Mouse (Mus musculus) embryonic fibroblast, embryonic 13.5 days (primary cell): ENCODE results near the gene Dvl2. TPM values are rescaled to one million over a fixed set of nuclear protein-coding genes. Genes with fewer than 3 reads are reported as not detected.

Experiments
- H3K27ac ChIP-seq: 2 replicates; pipeline ENCODE4 v1.5.1; 2012; ENCODE audit warnings: low read length, control low read depth, inconsistent platforms; ENCODE audit not compliant: insufficient read depth
- H3K4me1 ChIP-seq: 2 replicates; pipeline ENCODE4 v1.6.1; 2011; ENCODE audit warnings: low read length; ENCODE audit not compliant: control insufficient read depth, insufficient read depth
- H3K4me3 ChIP-seq: 2 replicates; pipeline ENCODE4 v1.5.1; 2011; ENCODE audit warnings: mild to moderate bottlenecking, control low read depth, low read length; ENCODE audit not compliant: insufficient read depth
- CTCF ChIP-seq: IDR thresholded peaks from 2 replicates; pipeline ENCODE4 v1.5.1; 2011; ENCODE audit warnings: mild to moderate bottlenecking, control low read depth, low read length, moderate library complexity, borderline replicate concordance; ENCODE audit not compliant: insufficient read depth
- POLR2A ChIP-seq: IDR thresholded peaks from 2 replicates; pipeline ENCODE4 v1.6.1; 2011; ENCODE audit warnings: low read depth, mild to moderate bottlenecking, control low read depth, low read length, moderate library complexity
- polyA plus RNA-seq: library from polyadenylated mRNA; stranded (reverse); fragments of >200 nt; gene quantifications from 2 replicates; pipeline ENCODE4 v1.2.4, GENCODE M21; 2011; ENCODE audit warnings: low read depth; ENCODE audit not compliant: missing spikeins, insufficient read length

The Dvl2 gene
- polyA plus RNA-seq, 1 experiment, result 32.1 TPM

DNA sequence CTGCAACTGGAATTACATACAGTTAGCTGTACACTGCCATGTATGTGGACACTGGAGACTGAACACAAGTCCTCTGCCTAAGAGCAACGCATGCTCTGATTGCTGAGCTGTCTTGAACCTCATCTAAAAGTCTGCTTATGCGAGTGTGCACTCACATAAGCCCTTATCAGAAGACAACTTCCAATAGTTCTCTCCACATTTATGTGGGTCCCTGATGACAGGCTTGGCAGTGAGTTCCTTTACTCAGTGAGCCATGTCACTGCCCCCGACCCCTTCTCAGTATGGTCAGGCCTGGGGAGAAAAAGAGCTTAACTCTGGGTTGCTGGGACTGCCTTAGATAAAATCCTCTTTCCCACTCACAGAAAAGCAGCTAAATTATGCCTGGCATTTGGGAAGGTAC lies 16.3 kb downstream of the Dvl2 start, which contains the start of gene Dlg4:
TSS of gene Dlg4 (plus strand) at position 274 of the 400 bp plus-strand sequence.
- H3K4me1 ChIP-seq, result peaks cover 10% of the 10 kb centered on the region; the same call in 1 of the 2 replicates
- TF ChIP-seq CTCF (no peak), POLR2A (no peak)

DNA sequence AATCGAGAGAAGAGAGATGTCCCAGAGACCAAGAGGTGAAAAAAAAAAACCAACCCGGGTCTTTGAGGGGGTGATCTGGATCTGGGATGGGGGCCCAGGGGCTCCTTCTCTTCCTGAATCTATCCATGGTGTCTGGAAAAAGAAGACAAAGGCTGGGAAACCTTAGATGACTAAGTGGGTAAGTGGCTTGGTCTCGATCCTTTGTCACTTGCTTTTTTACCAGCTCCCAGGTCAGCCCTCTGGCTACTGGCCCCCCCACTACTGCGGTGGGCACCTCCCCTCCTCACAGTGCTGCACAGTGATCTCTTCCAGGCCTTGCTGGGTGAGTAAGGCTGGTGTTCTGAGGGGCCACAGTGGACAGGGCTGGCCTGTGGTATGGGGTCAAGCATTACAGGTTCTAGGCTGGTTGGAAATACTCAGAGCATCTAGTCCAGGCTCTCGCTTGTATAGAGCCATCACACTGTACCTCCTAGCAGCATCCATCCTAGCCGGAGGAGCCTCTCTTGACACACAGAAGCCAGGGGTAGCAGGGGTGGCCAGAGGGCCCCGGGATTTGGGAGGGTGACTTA lies 16.9 kb downstream of the Dvl2 start:
- Histone ChIP-seq H3K4me3 (no peak overlapping the region), H3K4me1 (peaks cover 10% of the 10 kb centered on the region; the same call in 1 of the 2 replicates), H3K27ac (no peak overlapping the region)
- TF ChIP-seq CTCF (no peak), POLR2A (no peak)

More for the DNA sequence above, 16.3 kb downstream of the Dvl2 start, which contains the start of gene Dlg4:
- Histone ChIP-seq H3K4me3 (no peak within 1 kb of the TSS), H3K27ac (no peak within 1 kb of the TSS)

DNA sequence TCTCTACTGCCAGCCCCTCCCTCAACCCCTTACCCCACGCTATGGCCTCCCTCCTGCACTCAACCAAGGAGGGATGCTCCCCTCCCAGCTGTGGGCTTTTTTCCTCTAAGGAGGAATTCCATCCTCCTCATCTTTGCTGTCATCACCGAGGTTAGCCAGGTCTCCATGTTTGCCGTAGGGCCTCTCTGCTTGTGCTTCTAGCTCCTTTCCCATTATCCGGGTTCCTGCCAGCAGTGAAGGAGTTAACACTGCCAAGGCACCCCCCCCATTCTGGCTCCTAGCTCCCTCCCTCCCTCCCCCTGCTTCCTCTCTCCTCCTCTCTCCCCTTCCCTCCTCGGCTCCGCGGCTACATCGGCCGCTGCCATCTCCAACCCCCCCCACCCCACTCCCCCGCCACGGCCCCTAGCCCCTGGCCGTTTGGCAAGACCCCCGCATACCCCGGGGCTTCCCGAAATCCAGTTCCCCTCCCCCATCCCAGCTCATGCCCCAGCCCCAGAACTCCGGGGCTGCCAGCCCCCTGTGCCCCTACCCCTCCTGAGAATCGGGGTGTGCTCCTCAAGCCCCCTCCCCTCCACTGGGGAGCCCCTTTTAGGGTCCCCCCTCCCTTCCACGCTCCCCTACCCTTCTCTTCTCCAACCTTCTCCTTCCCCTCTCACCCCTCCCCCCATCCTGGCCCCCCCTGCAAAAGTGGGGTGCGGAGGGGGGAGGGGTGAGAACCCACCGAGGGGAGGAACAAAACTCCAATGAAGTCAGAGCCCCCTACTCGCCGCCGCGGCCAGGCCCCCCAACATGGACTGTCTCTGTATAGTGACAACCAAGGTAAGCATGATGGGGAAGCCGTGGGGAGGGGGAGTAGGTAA lies 18.0 kb downstream of the Dvl2 start:
- peak; percentile 47 for TF ChIP-seq POLR2A
- TF ChIP-seq CTCF, result no peak
- H3K4me1 ChIP-seq, result peaks cover 12% of the 10 kb centered on the region; the same call in 1 of the 2 replicates

DNA sequence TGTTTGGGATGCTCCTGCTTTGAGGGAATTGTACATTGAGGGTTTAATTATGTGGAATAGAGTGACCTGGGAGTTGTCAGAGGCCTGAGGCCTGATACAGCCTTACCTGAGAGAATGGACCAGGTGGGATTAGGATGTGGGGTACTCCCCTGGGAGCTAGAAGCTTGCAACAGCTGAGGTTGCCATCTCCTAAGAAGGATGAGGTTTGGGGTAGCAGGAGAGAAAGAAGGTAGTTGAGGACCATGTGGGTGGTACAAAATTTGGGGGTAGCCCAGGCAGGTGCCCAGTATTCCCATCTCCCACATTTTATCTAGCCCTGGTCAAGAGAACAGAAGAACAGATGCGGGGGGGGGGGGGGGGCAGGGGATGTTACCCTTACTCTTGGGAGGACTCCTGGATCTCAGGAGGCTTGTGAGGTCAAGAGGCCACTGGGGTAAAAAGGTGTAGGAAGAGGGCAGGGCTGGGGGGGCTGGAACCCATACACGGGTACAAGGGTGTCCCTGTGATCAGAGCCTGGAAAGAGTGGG lies 19.2 kb downstream of the Dvl2 start:
- peaks cover 9% of the 10 kb centered on the region; the same call in 1 of the 2 replicates for H3K4me1 ChIP-seq
- TF ChIP-seq CTCF (no peak), POLR2A (no peak)
- peak overlapping the region; percentile 85 for H3K4me3 ChIP-seq
- peak overlapping the region; percentile 71 for H3K27ac ChIP-seq

More for the DNA sequence above, 18.0 kb downstream of the Dvl2 start:
- Histone ChIP-seq H3K4me3 (peak overlapping the region; percentile 85), H3K27ac (peak overlapping the region; percentile 62)

DNA sequence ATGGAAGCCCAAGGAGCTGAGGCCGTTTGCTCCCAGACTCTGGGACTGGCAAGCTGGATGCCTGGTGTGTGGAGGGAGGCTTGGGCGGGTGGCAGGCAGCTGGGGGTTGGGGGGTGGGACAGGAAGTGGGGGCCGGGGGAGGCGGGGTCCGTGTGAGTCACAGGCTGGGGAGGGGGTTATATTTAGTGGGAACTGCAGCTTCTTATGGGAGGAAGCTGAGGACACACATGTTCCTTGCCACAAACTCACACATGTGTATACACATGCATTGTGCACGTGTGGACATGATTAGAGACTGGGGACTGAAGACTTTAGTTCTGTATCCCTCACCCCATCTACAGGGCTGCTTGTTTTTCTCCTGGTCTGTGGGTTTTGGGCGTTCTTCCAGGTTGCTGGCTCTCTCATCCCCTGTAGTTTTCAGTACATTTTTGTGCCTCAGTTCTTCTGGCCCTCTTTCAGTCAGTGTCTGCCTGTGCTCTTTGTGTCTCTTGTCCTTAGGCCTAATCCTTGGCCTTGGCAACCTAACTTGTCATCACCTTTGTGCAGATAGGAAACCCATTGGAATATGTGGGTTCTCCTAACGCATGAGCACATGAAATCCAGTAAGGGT lies 19.7 kb downstream of the Dvl2 start:
- Histone ChIP-seq H3K4me1 (peaks cover 8% of the 10 kb centered on the region; the same call in 1 of the 2 replicates), H3K27ac (peak overlapping the region; percentile 86), H3K4me3 (peak overlapping the region; percentile 85)
- TF ChIP-seq CTCF (no peak), POLR2A (peak; percentile 83)

DNA sequence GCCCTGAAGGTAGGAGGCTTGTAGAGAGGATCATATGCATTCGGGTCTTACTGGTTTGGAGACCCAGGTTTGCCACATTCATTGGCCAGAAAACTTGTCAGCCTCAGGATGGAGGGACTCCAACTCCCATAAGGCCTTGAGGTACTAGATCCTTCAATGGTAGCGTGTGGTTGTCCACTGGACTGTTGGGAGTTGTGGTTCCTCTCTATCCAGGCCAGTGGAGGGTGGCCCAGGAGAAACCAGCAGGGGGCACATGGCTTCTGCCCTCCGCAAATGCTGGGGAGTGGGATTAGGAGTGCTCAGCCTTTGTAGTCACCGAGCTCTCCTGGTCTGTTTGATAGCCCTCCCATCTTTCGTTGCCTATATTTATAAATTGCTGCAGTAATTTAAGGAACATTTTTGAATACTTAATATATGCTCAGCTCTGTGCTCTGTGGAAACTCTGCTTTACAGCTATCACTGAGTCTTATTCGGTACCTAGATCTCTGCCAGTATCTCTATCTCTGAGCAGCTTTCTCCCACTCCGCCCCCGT lies 20.4 kb downstream of the Dvl2 start:
- Histone ChIP-seq H3K4me1 (peaks cover 8% of the 10 kb centered on the region; the same call in 1 of the 2 replicates), H3K4me3 (peak overlapping the region; percentile 31), H3K27ac (peak overlapping the region; percentile 86; the same call in 1 of the 2 replicates)
- TF ChIP-seq CTCF, result peak; percentile 29; the same call in 1 of the 2 replicates
- TF ChIP-seq POLR2A, result no peak

DNA sequence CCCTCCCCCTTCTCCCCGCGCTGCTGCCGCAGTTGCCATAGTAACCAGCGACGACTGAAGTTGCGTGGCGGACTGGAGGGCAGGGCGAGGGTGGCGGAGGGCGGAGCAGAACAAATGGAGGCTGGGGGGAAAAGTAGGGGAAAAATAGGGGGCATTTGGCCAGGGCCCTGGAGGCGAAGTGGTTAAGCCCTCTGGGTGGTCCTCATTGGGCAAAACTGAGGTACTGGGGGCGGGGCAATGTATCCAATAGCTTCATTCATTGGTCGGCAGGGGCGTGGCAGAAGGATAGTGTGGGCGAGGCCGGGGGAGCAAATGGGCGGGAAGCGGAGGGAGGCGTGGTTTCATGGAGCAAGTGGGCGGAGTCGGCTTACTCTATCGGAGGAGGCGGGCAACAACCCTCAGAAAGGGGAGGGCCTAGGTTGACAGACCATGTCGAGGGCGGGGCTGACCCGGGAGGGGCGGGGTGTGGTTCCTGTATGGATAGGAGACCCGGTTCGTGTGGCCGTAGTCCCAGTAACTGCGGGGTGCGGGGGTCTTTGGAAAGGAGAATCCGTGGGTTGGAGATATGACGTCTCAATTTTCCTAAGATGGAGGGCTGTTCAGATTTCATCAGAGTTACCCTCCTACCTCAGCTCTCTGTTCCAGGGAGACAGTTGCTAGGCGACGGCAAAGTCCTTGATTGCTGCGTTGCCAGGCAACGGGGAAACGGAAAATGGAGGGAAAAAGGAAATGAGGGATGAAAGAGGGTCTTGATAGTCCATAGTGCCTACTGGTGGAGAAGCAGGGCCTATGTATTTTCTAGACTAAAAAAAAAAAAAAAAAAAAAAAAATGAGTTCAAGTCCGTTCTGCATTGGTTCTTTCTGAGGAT lies 21.1 kb downstream of the Dvl2 start:
- H3K4me1 ChIP-seq, result peaks cover 12% of the 10 kb centered on the region; the same call in 1 of the 2 replicates
- TF ChIP-seq CTCF, result no peak
- TF ChIP-seq POLR2A, result no peak
- H3K4me3 ChIP-seq, result peak overlapping the region; percentile 31
- H3K27ac ChIP-seq, result no peak overlapping the region

DNA sequence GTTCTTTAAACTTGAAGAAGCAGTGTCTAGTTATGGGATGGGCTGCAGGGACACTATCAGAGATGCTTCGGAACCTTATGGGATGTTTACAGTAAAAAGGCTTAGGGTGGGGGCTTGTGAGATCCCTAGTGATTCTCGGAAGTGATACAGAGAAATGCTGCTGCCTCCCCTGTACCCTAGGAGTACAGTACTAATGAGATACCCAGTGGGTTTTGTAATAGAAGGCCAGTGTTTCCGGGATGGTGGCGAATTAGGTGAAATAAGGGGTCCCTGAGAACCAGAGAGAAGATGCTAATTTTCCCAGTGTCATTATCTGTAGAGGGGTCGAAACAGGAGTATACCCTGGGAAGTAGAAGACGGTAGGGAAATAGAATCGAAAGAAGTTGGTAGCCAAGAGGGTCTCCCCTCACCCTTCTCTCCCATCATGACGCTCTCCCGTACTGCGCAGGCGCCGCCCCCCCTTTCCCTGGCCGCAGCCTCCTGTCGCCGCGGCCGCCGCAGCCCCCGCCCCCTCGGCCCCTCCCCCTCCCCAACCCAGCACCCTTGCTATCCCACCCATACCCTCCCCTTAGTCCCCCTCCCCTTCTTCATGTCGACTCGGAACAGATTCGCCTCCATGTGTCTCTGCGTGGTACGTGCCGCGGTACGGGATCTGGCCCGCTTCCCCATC lies 23.2 kb downstream of the Dvl2 start:
- peaks cover 18% of the 10 kb centered on the region for H3K4me1 ChIP-seq
- H3K4me3 ChIP-seq, result peak overlapping the region; percentile 19; the same call in 1 of the 2 replicates
- H3K27ac ChIP-seq, result no peak overlapping the region
- TF ChIP-seq CTCF (no peak), POLR2A (no peak)

DNA sequence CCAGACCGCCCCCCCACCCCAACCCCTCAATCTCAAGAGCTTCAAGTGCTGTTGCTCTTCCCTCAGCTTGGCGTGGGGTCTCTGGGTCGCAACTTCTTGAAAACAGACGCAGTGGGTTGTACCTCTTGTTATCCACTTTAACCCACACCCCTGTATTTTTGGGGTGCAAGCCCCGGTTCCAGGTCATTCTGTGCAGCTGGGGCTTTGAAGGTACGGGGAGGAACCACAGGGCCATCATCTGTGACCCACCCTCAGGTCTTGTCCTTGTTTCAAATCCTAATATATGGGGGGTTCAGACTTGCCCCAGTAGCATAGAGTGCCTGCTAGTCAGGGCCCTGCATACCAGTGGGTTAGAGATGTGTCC lies 23.7 kb downstream of the Dvl2 start:
- Histone ChIP-seq H3K4me3 (no peak overlapping the region), H3K4me1 (peaks cover 18% of the 10 kb centered on the region), H3K27ac (no peak overlapping the region)
- TF ChIP-seq CTCF (no peak), POLR2A (no peak)
